Mouse (Mus musculus): ENCODE measurements around the gene Plppr3. TPM values are rescaled to one million over a fixed set of nuclear protein-coding genes. Genes with fewer than 3 reads are reported as not detected.

Plppr3 gene
- polyA plus RNA-seq, 1 experiment from 2014 or later, result 74.5 TPM

DNA sequence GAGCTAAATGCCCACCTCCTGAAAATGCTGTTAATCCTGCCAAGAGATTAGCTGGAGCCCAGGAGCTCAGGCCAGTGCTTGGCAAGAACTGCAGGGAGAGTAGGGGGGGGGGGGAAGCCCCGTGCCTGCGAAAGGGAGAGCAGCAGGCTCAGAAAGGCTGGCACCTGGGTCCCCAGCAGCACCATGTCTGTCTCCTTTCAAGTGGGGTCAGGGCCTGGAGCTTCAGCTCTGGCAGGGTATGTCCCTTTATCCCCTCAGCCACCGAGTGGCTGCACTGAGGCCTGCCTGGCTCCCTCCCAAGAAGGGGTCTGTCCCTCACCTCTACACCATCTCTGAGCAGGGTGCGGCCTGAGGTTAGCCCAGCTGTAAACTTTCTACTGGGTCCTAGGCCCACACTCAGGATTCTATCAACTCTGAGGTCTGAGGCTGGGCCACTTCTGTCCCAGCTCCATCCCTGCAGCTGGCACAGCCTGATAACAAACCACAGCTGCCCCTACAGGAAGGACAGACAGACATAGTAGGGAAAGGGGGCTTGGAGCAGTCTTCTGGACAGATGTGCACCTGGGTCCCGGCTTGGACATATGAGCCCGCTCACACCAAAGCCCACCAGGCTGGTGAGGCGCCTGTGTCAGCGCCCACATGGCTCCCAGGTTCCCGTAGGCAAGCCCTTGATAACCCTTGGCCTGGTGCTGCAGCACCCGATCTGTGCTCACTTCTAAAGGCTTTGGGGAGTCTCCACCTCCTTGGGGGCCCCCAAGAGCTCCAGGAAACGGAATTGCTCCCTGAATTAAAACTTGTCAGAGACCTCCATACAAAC is 39.9 kb upstream of the Plppr3 start:
- 73% methylated on average over 11 of the region's 11 CpGs for WGBS
- Histone ChIP-seq H3K4me2 (peak overlapping the region; percentile 8; the same call in 1 of the 2 replicates), H3K4me3 (replicated peaks) (no peak overlapping the region), H3K4me1 (peaks cover 54% of the 10 kb centered on the region), H3K9ac (no peak overlapping the region), H3K9me3 (replicated peaks) (no peaks in the 10 kb centered on the region), H3K27me3 (peaks cover 22% of the 10 kb centered on the region), H3K27ac (no peak overlapping the region), H3K36me3 (peaks cover 27% of the 10 kb centered on the region)
- no peak for ATAC-seq (replicated peaks; ENCODE audit: low FRiP score)

DNA sequence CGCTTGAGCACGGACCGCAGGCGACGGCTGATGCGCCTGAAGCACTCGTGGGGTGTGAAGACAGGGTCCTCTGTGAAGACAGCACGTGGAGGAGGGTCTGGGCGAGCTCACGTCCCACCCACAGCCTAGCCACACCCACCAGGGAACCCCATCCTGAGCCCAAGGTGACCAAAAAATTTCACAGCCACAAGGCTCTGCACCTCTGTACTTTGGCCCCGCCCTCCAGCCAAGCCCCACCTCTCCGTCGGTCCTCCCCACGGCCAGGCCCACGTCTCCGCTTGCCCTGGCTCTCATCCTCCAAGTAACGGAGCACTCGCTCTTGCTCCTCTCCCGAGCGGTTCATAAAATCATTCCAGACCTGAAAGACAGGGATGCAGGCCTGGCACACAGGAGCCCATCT is 38.0 kb upstream of the Plppr3 start:
- no peak for ATAC-seq (replicated peaks; ENCODE audit: low FRiP score)

GRCm38 (mm10) chr10:79910556-79910955 is 36.1 kb upstream of the Plppr3 start, which contains the start of gene Gm26602:
TSS of gene Gm26602 (plus strand) at chr10:79910856.
- no peaks in the 10 kb centered on the region for H3K27me3 ChIP-seq
- no peak within 1 kb of the TSS for H3K4me2 ChIP-seq
- WGBS, result 91% methylated on average over 4 of the region's 4 CpGs
- peaks cover 45% of the 10 kb centered on the region for H3K36me3 ChIP-seq
- no peak within 1 kb of the TSS for H3K4me3 ChIP-seq (replicated peaks)
- no peaks in the 10 kb centered on the region for H3K9me3 ChIP-seq (replicated peaks)
- H3K4me1 ChIP-seq, result peaks cover 40% of the 10 kb centered on the region
- ATAC-seq (replicated peaks; ENCODE audit: low FRiP score), result no peak
- H3K9ac ChIP-seq, result no peak within 1 kb of the TSS
- 0 out of 2 replicates have a peak within 1 kb of the TSS, but pooled peaks have one; percentile 78 for H3K27ac ChIP-seq

More for the DNA sequence above, 38.0 kb upstream of the Plppr3 start:
- no peak overlapping the region for H3K4me2 ChIP-seq
- no peaks in the 10 kb centered on the region for H3K9me3 ChIP-seq (replicated peaks)
- H3K4me3 ChIP-seq (replicated peaks), result no peak overlapping the region
- WGBS, result 68% methylated on average over 20 of the region's 20 CpGs
- peaks cover 3% of the 10 kb centered on the region for H3K27me3 ChIP-seq
- peaks cover 44% of the 10 kb centered on the region for H3K4me1 ChIP-seq
- peaks cover 27% of the 10 kb centered on the region for H3K36me3 ChIP-seq
- no peak overlapping the region for H3K9ac ChIP-seq
- H3K27ac ChIP-seq, result no peak overlapping the region

DNA sequence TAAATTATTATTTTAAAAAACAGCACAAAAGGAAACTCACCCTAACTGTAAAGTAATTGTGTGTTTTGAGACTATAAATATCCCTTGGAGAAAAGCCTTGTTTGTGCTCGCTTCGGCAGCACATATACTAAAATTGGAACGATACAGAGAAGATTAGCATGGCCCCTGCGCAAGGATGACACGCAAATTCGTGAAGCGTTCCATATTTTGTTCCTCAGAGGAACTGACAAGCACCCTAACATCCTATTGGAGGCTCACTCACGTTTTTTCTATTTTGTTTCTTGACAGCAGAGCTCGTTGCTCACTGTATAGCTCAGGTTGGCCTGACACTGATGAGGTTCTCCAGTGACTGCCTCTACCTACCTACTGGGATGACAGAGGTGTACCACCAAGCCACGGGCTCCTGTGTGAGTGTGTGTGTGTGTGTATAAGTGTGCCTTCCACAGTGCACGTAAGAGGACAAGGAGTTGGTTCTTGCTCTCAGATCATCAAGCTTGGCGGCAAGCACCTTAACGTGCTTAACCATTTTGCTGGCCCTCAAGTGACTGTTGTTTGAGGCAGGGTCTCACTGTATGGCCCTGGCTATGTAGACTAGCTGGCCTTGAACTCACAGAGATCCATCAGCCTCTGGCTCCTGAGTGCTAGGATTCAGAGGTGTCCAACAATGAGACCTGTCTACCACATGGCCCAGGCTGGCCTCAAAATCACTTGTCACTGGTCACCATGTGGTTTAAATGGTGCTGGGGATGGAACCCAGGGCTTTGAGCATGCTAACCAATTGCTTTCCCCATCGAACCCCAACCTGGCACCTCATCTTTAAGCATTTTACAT is 34.9 kb upstream of the Plppr3 start:
- H3K9ac ChIP-seq, result peak overlapping the region; percentile 84; the same call in 1 of the 2 replicates
- no peaks in the 10 kb centered on the region for H3K27me3 ChIP-seq
- WGBS, result 26% methylated on average over 14 of the region's 14 CpGs
- H3K27ac ChIP-seq, result peak overlapping the region; percentile 97
- peaks cover 27% of the 10 kb centered on the region for H3K4me1 ChIP-seq
- peak overlapping the region; percentile 59 for H3K4me2 ChIP-seq
- H3K36me3 ChIP-seq, result peaks cover 58% of the 10 kb centered on the region
- no peaks in the 10 kb centered on the region for H3K9me3 ChIP-seq (replicated peaks)
- ATAC-seq (replicated peaks; ENCODE audit: low FRiP score), result 0 out of 2 replicates have a peak, but pooled peaks have one; percentile 34
- peak overlapping the region; percentile 76 for H3K4me3 ChIP-seq (replicated peaks)

- Histone ChIP-seq H3K36me3 (peaks cover 66% of the 10 kb centered on the region), H3K27me3 (no peaks in the 10 kb centered on the region), H3K4me3 (replicated peaks) (peak within 1 kb of the TSS; percentile 76), H3K27ac (peak within 1 kb of the TSS; percentile 97), H3K9me3 (replicated peaks) (no peaks in the 10 kb centered on the region), H3K4me1 (peaks cover 22% of the 10 kb centered on the region), H3K9ac (peak within 1 kb of the TSS; percentile 84), H3K4me2 (peak within 1 kb of the TSS; percentile 59)
- 1% methylated on average over 52 of the region's 52 CpGs for WGBS
- ATAC-seq (replicated peaks; ENCODE audit: low FRiP score), result peak; percentile 93
Observed at GRCm38 (mm10) chr10:79908167-79909091, 34.0 kb upstream of the Plppr3 start, which contains the start of gene Med16. TSS of gene Med16 (minus strand) at chr10:79908923.

DNA sequence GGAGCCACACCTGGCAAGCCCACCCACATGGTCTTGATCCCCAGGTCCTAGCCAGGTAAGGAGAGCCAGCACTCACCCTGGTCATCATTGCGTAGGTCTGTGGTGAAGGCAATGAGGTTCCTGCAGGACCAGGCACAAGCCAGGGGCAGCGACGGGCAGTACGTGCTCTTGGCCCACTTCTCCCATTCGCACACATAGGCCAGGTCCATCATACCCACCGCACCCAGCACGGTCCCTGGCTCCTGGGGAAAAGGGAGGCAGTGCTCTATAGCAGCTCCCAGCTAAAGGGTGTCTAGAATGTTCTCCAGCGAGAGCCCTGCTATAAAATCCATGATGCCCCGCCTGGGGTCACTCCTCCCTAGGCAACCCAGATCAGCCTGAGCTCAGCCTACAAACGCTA is 33.0 kb upstream of the Plppr3 start:
- no peaks in the 10 kb centered on the region for H3K9me3 ChIP-seq (replicated peaks)
- H3K4me1 ChIP-seq, result peaks cover 22% of the 10 kb centered on the region
- H3K9ac ChIP-seq, result no peak overlapping the region
- H3K27me3 ChIP-seq, result no peaks in the 10 kb centered on the region
- peaks cover 70% of the 10 kb centered on the region for H3K36me3 ChIP-seq
- H3K27ac ChIP-seq, result peak overlapping the region; percentile 37; the same call in 1 of the 2 replicates
- peak overlapping the region; percentile 59 for H3K4me2 ChIP-seq
- WGBS, result 88% methylated on average over 10 of the region's 10 CpGs
- peak overlapping the region; percentile 76 for H3K4me3 ChIP-seq (replicated peaks)
- no peak for ATAC-seq (replicated peaks; ENCODE audit: low FRiP score)

- no peak overlapping the region for H3K4me2 ChIP-seq
- H3K4me1 ChIP-seq, result peaks cover 22% of the 10 kb centered on the region
- H3K27me3 ChIP-seq, result no peaks in the 10 kb centered on the region
- 94% methylated on average over 9 of the region's 9 CpGs for WGBS
- H3K4me3 ChIP-seq (replicated peaks), result no peak overlapping the region
- H3K27ac ChIP-seq, result no peak overlapping the region
- ATAC-seq (replicated peaks; ENCODE audit: low FRiP score), result no peak
- H3K36me3 ChIP-seq, result peaks cover 71% of the 10 kb centered on the region
- H3K9ac ChIP-seq, result no peak overlapping the region
- H3K9me3 ChIP-seq (replicated peaks), result no peaks in the 10 kb centered on the region
Observed at GRCm38 (mm10) chr10:79906712-79907111, 32.3 kb upstream of the Plppr3 start.

- no peak for ATAC-seq (replicated peaks; ENCODE audit: low FRiP score)
- Histone ChIP-seq H3K27ac (no peak overlapping the region), H3K27me3 (no peaks in the 10 kb centered on the region), H3K4me2 (no peak overlapping the region), H3K36me3 (peaks cover 94% of the 10 kb centered on the region), H3K4me1 (peaks cover 17% of the 10 kb centered on the region; the same call in 1 of the 2 replicates), H3K9ac (no peak overlapping the region), H3K4me3 (replicated peaks) (no peak overlapping the region), H3K9me3 (replicated peaks) (no peaks in the 10 kb centered on the region)
- 64% methylated on average over 2 of the region's 2 CpGs for WGBS
Observed at GRCm38 (mm10) chr10:79900951-79901410, 26.5 kb upstream of the Plppr3 start.

DNA sequence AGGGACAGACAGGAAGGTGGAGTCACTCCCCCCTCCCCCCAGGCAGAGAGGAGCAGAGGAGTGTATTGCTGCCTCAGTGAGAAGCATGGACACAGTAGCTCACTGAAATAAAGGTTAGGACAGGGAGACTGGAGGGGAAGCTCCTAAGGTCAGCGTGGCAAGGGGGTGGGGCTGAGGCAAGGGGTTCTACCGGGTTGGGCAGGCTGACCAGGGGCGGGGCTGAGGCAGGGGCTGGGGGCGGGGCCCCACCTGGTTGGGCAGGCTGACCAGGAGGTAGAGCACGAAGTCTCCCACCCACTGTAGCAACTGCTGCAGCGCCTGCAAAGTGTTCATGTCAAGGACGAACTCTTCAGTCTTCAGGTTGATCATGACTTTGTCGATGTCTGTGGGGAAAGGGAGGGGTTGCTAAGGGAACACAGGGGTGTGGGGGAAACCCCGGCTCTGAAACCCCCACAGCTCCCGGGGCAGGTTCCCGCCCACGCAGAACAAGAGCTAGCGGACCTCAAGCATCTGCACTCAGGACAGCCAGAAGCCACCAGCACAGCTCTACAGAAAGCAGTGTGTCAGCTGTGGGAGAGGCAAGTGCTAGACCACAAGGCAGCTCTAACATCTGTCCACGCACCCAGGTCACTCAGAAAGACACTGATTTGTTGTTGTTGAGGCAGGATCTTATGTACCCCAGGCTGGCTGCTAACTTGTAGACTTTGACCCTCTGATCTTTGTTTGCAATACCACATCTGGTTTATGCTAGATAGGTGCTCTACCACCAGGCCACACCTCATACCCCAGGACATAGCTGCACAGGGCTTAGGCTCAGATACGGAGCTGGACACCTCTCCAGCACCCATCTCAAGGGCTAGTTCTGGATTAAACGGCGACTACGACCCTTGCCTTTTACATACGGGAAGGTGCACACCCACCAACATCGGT is 23.1 kb upstream of the Plppr3 start:
- Histone ChIP-seq H3K4me3 (replicated peaks) (no peak overlapping the region), H3K9ac (no peak overlapping the region; the same call in 1 of the 2 replicates), H3K4me1 (peaks cover 17% of the 10 kb centered on the region; the same call in 1 of the 2 replicates), H3K27ac (no peak overlapping the region), H3K4me2 (no peak overlapping the region), H3K27me3 (no peaks in the 10 kb centered on the region), H3K36me3 (peaks cover 78% of the 10 kb centered on the region), H3K9me3 (replicated peaks) (no peaks in the 10 kb centered on the region)
- 47% methylated on average over 20 of the region's 20 CpGs for WGBS
- ATAC-seq (replicated peaks; ENCODE audit: low FRiP score), result peak; percentile 41; the same call in 1 of the 2 replicates

DNA sequence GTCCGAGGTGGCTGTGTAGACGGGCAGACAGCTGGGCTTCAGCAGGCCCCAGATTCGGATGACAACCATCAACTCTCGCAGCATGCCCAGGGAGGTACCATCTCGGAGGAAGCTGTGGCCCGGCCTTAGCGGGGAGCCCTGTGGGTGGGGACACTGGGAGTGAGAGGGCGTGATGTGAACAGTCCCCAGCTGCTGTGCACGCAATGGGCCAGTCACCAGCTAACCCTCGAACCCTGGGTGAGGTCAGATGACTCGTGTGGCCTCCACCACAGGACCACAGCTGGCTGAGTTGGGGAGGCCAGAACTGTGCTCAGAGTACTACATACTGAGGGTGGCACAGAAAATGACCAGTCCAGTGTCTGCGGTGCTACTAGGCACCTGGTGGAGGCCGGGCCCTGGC is 22.4 kb upstream of the Plppr3 start:
- Histone ChIP-seq H3K4me1 (peaks cover 17% of the 10 kb centered on the region; the same call in 1 of the 2 replicates), H3K27ac (no peak overlapping the region), H3K9ac (no peak overlapping the region), H3K4me3 (replicated peaks) (no peak overlapping the region), H3K27me3 (no peaks in the 10 kb centered on the region), H3K4me2 (no peak overlapping the region), H3K9me3 (replicated peaks) (no peaks in the 10 kb centered on the region), H3K36me3 (peaks cover 70% of the 10 kb centered on the region)
- no peak for ATAC-seq (replicated peaks; ENCODE audit: low FRiP score)
- WGBS, result 83% methylated on average over 13 of the region's 13 CpGs
